Mouse (Mus musculus) spleen, adult 2 months (tissue): ENCODE measurements around the gene Satb2. TPM values are rescaled to one million over a fixed set of nuclear protein-coding genes. Genes with fewer than 3 reads are reported as not detected.

Experiments
- DNase-seq, 2 experiments: peaks; one replicate each; pipeline versions ENCODE4 v3.0.0 to v3.0.0-alpha.2; 2012 to 2021; ENCODE audit warnings: low spot score in 2 of 2, low read depth in 1 of 2
- H3K27ac ChIP-seq: fragments of 200-500 bp; 2 replicates; pipeline ENCODE4 v1.5.1; 2012; ENCODE audit warnings: low read length, inconsistent platforms; ENCODE audit not compliant: insufficient read depth
- H3K27me3 ChIP-seq: fragments of 200-500 bp; 2 replicates; pipeline ENCODE4 v1.6.1; 2012; ENCODE audit warnings: mild to moderate bottlenecking, moderate library complexity, low read length, inconsistent platforms; ENCODE audit not compliant: control insufficient read depth, insufficient read depth
- H3K36me3 ChIP-seq: fragments of 200-500 bp; 2 replicates; pipeline ENCODE4 v1.6.1; 2012; ENCODE audit warnings: mild to moderate bottlenecking, low read length, inconsistent platforms; ENCODE audit not compliant: control insufficient read depth, insufficient read depth
- H3K4me1 ChIP-seq: fragments of 200-500 bp; 2 replicates; pipeline ENCODE4 v1.6.1; 2011; ENCODE audit warnings: inconsistent platforms; ENCODE audit not compliant: control insufficient read depth, insufficient read depth, insufficient read length
- H3K4me3 ChIP-seq: fragments of 200-500 bp; 2 replicates; pipeline ENCODE4 v1.5.1; 2011; ENCODE audit warnings: mild to moderate bottlenecking, inconsistent platforms; ENCODE audit not compliant: insufficient read depth, insufficient read length; ENCODE audit errors: extremely low read depth
- CTCF ChIP-seq: fragments of 200-500 bp; IDR thresholded peaks from 2 replicates; pipeline ENCODE4 v1.5.1; 2011; ENCODE audit warnings: mild to moderate bottlenecking, inconsistent platforms; ENCODE audit not compliant: insufficient read depth, insufficient read length, insufficient replicate concordance; ENCODE audit errors: extremely low read depth
- POLR2A ChIP-seq: fragments of 200-500 bp; IDR thresholded peaks from 2 replicates; pipeline ENCODE4 v1.6.1; 2011; ENCODE audit warnings: low read depth, low read length, inconsistent platforms
- WGBS: fragments of 180-500 bp; shearing (Covaris S2); methylation state at CpG from one replicate; pipeline ENCODE4 v1.1.7; 2018; 5-methylcytosine and 5-hydroxymethylcytosine counted together
- polyA plus RNA-seq: library from polyadenylated mRNA; depleted of rRNA; stranded (reverse); fragments of >200 nt; gene quantifications from 2 replicates; pipeline ENCODE4 v1.2.3, GENCODE M21; 2012

Gene Satb2
- polyA plus RNA-seq, 1 experiment: 0.36 TPM

GRCm38 (mm10) chr1:56936554-56936953 is 41.9 kb downstream of the Satb2 start:
- no peaks in the 10 kb centered on the region for H3K4me1 ChIP-seq
- WGBS: 87% methylated on average over 3 of the region's 3 CpGs

GRCm38 (mm10) chr1:56933821-56934220 is 44.6 kb downstream of the Satb2 start:
- no peak for TF ChIP-seq CTCF
- TF ChIP-seq POLR2A: no peak
- Histone ChIP-seq H3K27ac (no peak overlapping the region), H3K27me3 (no peaks in the 10 kb centered on the region), H3K4me1 (no peaks in the 10 kb centered on the region), H3K36me3 (no peaks in the 10 kb centered on the region), H3K4me3 (no peak overlapping the region)
- WGBS: 87% methylated on average over 9 of the region's 9 CpGs
- DNase-seq: no peak

More at GRCm38 (mm10) chr1:56936554-56936953, 41.9 kb downstream of the Satb2 start:
- no peaks in the 10 kb centered on the region for H3K36me3 ChIP-seq
- no peaks in the 10 kb centered on the region for H3K27me3 ChIP-seq
- DNase-seq: no peak
- no peak overlapping the region for H3K4me3 ChIP-seq
- no peak overlapping the region for H3K27ac ChIP-seq
- TF ChIP-seq POLR2A: no peak
- no peak for TF ChIP-seq CTCF

GRCm38 (mm10) chr1:56930096-56930495 is 48.4 kb downstream of the Satb2 start:
- Histone ChIP-seq H3K4me1 (no peaks in the 10 kb centered on the region), H3K27ac (no peak overlapping the region), H3K36me3 (no peaks in the 10 kb centered on the region), H3K27me3 (no peaks in the 10 kb centered on the region), H3K4me3 (no peak overlapping the region)
- no peak for DNase-seq
- TF ChIP-seq CTCF: no peak
- TF ChIP-seq POLR2A: no peak
- 83% methylated on average over 4 of the region's 4 CpGs for WGBS

- Histone ChIP-seq H3K4me1 (no peaks in the 10 kb centered on the region), H3K36me3 (no peaks in the 10 kb centered on the region), H3K27ac (no peak overlapping the region), H3K27me3 (no peaks in the 10 kb centered on the region), H3K4me3 (no peak overlapping the region)
- TF ChIP-seq POLR2A: no peak
- no peak for TF ChIP-seq CTCF
- no peak for DNase-seq
- WGBS: 90% methylated on average over 9 of the region's 9 CpGs
Measured at GRCm38 (mm10) chr1:56928731-56929130, 49.7 kb downstream of the Satb2 start.

GRCm38 (mm10) chr1:56920472-56920871 is 58.0 kb downstream of the Satb2 start:
- TF ChIP-seq CTCF (no peak), POLR2A (no peak)
- Histone ChIP-seq H3K4me1 (no peaks in the 10 kb centered on the region), H3K36me3 (no peaks in the 10 kb centered on the region), H3K27me3 (no peaks in the 10 kb centered on the region), H3K4me3 (no peak overlapping the region), H3K27ac (no peak overlapping the region)
- 92% methylated on average over 8 of the region's 8 CpGs for WGBS
- DNase-seq: no peak

GRCm38 (mm10) chr1:56914279-56914678 is 64.2 kb downstream of the Satb2 start:
- no peak overlapping the region for H3K4me3 ChIP-seq
- H3K27me3 ChIP-seq: no peaks in the 10 kb centered on the region
- no peak overlapping the region for H3K27ac ChIP-seq
- H3K36me3 ChIP-seq: no peaks in the 10 kb centered on the region
- TF ChIP-seq POLR2A: no peak
- no peak for TF ChIP-seq CTCF
- H3K4me1 ChIP-seq: no peaks in the 10 kb centered on the region
- no peak for DNase-seq
- WGBS: 91% methylated on average over 6 of the region's 6 CpGs

GRCm38 (mm10) chr1:56900706-56901287 is 77.7 kb downstream of the Satb2 start:
- no peaks in the 10 kb centered on the region for H3K36me3 ChIP-seq
- no peak for TF ChIP-seq POLR2A
- no peak for TF ChIP-seq CTCF
- H3K27me3 ChIP-seq: no peaks in the 10 kb centered on the region
- 82% methylated on average over 3 of the region's 3 CpGs for WGBS
- no peak for DNase-seq
- no peak overlapping the region for H3K4me3 ChIP-seq
- H3K4me1 ChIP-seq: no peaks in the 10 kb centered on the region
- H3K27ac ChIP-seq: no peak overlapping the region

GRCm38 (mm10) chr1:56900187-56900586 is 78.3 kb downstream of the Satb2 start:
- no peaks in the 10 kb centered on the region for H3K4me1 ChIP-seq
- no peak for DNase-seq
- no peak overlapping the region for H3K27ac ChIP-seq
- H3K27me3 ChIP-seq: no peaks in the 10 kb centered on the region
- 91% methylated on average over 9 of the region's 9 CpGs for WGBS
- H3K36me3 ChIP-seq: no peaks in the 10 kb centered on the region
- no peak overlapping the region for H3K4me3 ChIP-seq
- TF ChIP-seq CTCF (no peak), POLR2A (no peak)
